In genomic region chr13:51646362-51647027, GRCm38 (mm10) we compare ENCODE assay signal across 8 mouse cellular contexts. TPM values are rescaled to one million over a fixed set of nuclear protein-coding genes. Genes with fewer than 3 reads are reported as not detected.
DNase-seq lines count a peak whose midpoint lies in the region; ATAC-seq and TF ChIP-seq lines count a peak whose summit lies in the region.

No protein-coding gene starts in this region.

- ATAC-seq in heart, embryonic 12.5 days (ENCODE audit: insufficient number of reproducible peaks, low FRiP score), result no peak
- no peak for ATAC-seq in hindbrain, embryonic 13.5 days (ENCODE audit: low FRiP score)
- ATAC-seq in cerebellum, adult (ENCODE audit: insufficient number of reproducible peaks, low FRiP score, low TSS enrichment), result no peak

- intact Hi-C loops in heart, postnatal 14 days (cut with DNase I), result no loop called here

- H3K4me2 ChIP-seq in heart, embryonic 12.5 days, result peak overlapping the region; percentile 79
- H3K4me2 ChIP-seq in hindbrain, embryonic 13.5 days, result peak overlapping the region; percentile 93

- 15% methylated on average over 3 of the region's 3 CpGs for WGBS in heart, embryonic 12.5 days
- 23% methylated on average over 3 of the region's 3 CpGs for WGBS in hindbrain, embryonic 13.5 days
- WGBS in macrophage (ENCODE audit: missing documents), result 33% methylated on average over 3 of the region's 3 CpGs

- peaks cover 49% of the 10 kb centered on the region for H3K79me2 ChIP-seq in macrophage (ENCODE audit: inconsistent target)

- H3K4me1 ChIP-seq in heart, embryonic 12.5 days (replicated peaks), result peaks cover 26% of the 10 kb centered on the region
- H3K4me1 ChIP-seq in ES-Bruce4 (ENCODE audit: control insufficient read depth, insufficient read depth, low read length), result no peaks in the 10 kb centered on the region
- H3K4me1 ChIP-seq in hindbrain, embryonic 13.5 days (replicated peaks), result peaks cover 15% of the 10 kb centered on the region

- no peak overlapping the region for H3K27ac ChIP-seq in heart, embryonic 12.5 days (ENCODE audit: poor library complexity, severe bottlenecking)
- H3K27ac ChIP-seq in ES-Bruce4 (ENCODE audit: insufficient read depth, low read length) (no peak overlapping the region), macrophage (no peak overlapping the region)
- H3K27ac ChIP-seq in hindbrain, embryonic 13.5 days, result no peak overlapping the region

- peak overlapping the region; percentile 95 for H3K4me3 ChIP-seq in heart, embryonic 12.5 days
- peak overlapping the region; percentile 75 for H3K4me3 ChIP-seq in ES-Bruce4 (ENCODE audit: low read depth, low read length)
- peak overlapping the region; percentile 71 for H3K4me3 ChIP-seq in hindbrain, embryonic 13.5 days
- peak overlapping the region; percentile 69 for H3K4me3 ChIP-seq in macrophage (ENCODE audit: inconsistent target)

- no peak for TF ChIP-seq EP300 in ES-Bruce4 (IDR thresholded peaks at IDR 0.05; ENCODE audit: insufficient read depth, low read depth, low read length)

- H3K27me3 ChIP-seq in heart, embryonic 12.5 days (replicated peaks), result no peaks in the 10 kb centered on the region
- H3K27me3 ChIP-seq in ES-Bruce4 (ENCODE audit: control insufficient read depth, insufficient read depth, low read length, poor library complexity, severe bottlenecking), result no peaks in the 10 kb centered on the region
- no peaks in the 10 kb centered on the region for H3K27me3 ChIP-seq in hindbrain, embryonic 13.5 days

- H3K9ac ChIP-seq in heart, embryonic 12.5 days, result peak overlapping the region; percentile 65
- peak overlapping the region; percentile 91 for H3K9ac ChIP-seq in ES-Bruce4 (ENCODE audit: low read depth, poor library complexity, severe bottlenecking)
- 0 out of 2 replicates have a peak overlapping the region, but pooled peaks have one; percentile 35 for H3K9ac ChIP-seq in hindbrain, embryonic 13.5 days

- no peak for DNase-seq in heart, postnatal 14 days
- no peak for DNase-seq in layer of hippocampus, postnatal 25 days (ENCODE audit: extremely low spot score in 1 of 2, low spot score in 1 of 2)
- DNase-seq in thymus, postnatal 0 days (ENCODE audit: low spot score), result no peak

- TF ChIP-seq CTCF in ES-Bruce4 (IDR thresholded peaks at IDR 0.05; ENCODE audit: low read depth, low read length), result no peak

- no peaks in the 10 kb centered on the region for H3K9me3 ChIP-seq in heart, embryonic 12.5 days (replicated peaks)
- no peaks in the 10 kb centered on the region for H3K9me3 ChIP-seq in ES-Bruce4 (replicated peaks; ENCODE audit: control insufficient read depth, insufficient read depth, low read length, poor library complexity, severe bottlenecking)
- no peaks in the 10 kb centered on the region for H3K9me3 ChIP-seq in hindbrain, embryonic 13.5 days

- no peak for TF ChIP-seq POLR2A in ES-Bruce4 (IDR thresholded peaks at IDR 0.05; ENCODE audit: insufficient read depth, low read length)

- H3K36me3 ChIP-seq in heart, embryonic 12.5 days, result peaks cover 8% of the 10 kb centered on the region; the same call in 1 of the 2 replicates
- H3K36me3 ChIP-seq in ES-Bruce4 (ENCODE audit: control insufficient read depth, insufficient read depth, low read length, poor library complexity, severe bottlenecking) (peaks cover 25% of the 10 kb centered on the region), macrophage (ENCODE audit: inconsistent target) (no peaks in the 10 kb centered on the region)
- H3K36me3 ChIP-seq in hindbrain, embryonic 13.5 days, result no peaks in the 10 kb centered on the region

RNA-seq across cellular contexts. Expression of gene Cks2, which starts 1.5 kb away (rescaled TPM):
- polyA plus RNA-seq in heart, embryonic 12.5 days (2016; fragmentation: Nextera tagmentation; extraction: Ambion mirVana), result 247 and 252 TPM in 2 replicates
- 10 to 100 TPM in 1 of 2 experiments, 1 to 10 TPM in 1; 7.1 to 13.9 TPM for total RNA-seq in heart, postnatal 14 days (2021)
- 423 and 447 TPM in 2 replicates for polyA plus RNA-seq in ES-Bruce4 (2011; ENCODE audit: insufficient read depth, insufficient read length, low read depth, missing spikeins)
- polyA plus RNA-seq in hindbrain, embryonic 13.5 days (2015; fragmentation: Nextera tagmentation; extraction: Ambion mirVana), result 76.0 and 78.7 TPM in 2 replicates
- 1 to 10 TPM in 12 of 26 experiments, under 1 TPM in 1, not detected in 13; 0.99 to 6.8 (median 2.7) TPM for total RNA-seq in macrophage (2018; cell fraction: chromatin; rRNA removed)
- 10 to 100 TPM in 7 of 26 experiments, 1 to 10 TPM in 19; 1.9 to 18.0 (median 5.5) TPM for total RNA-seq in macrophage (2018; cell fraction: cytosol; rRNA removed)
- 1 to 10 TPM in 19 of 26 experiments, under 1 TPM in 1, not detected in 6; 0.89 to 8.9 (median 3.7) TPM for total RNA-seq in macrophage (2018; cell fraction: nucleus; rRNA removed)
- 4.6 to 12.1 TPM (median 5.3 TPM) in 3 replicates for polyA plus RNA-seq in macrophage (2018)
- 1 to 10 TPM; 1.3 TPM for total RNA-seq in layer of hippocampus, postnatal 25 days (2021)
- 376 and 390 TPM in 2 replicates for polyA plus RNA-seq in thymus, postnatal 0 days (2015; fragmentation: Nextera tagmentation; extraction: Ambion mirVana)

RNA-seq across cellular contexts. Expression of gene Secisbp2, which starts 5.0 kb away (rescaled TPM):
- 20.3 and 27.9 TPM in 2 replicates for polyA plus RNA-seq in heart, embryonic 12.5 days (2016; fragmentation: Nextera tagmentation; extraction: Ambion mirVana)
- 10 to 100 TPM; 18.3 to 20.6 TPM for total RNA-seq in heart, postnatal 14 days (2021)
- polyA plus RNA-seq in ES-Bruce4 (2011; ENCODE audit: insufficient read depth, insufficient read length, low read depth, missing spikeins) (21.1 and 25.5 TPM in 2 replicates), macrophage (2018) (13.3 to 15.4 TPM (median 13.9 TPM) in 3 replicates)
- polyA plus RNA-seq in hindbrain, embryonic 13.5 days (2015; fragmentation: Nextera tagmentation; extraction: Ambion mirVana), result 31.9 and 33.1 TPM in 2 replicates
- 10 to 100 TPM; 48.7 to 98.3 (median 78.7) TPM for total RNA-seq in macrophage (2018; cell fraction: chromatin; rRNA removed)
- total RNA-seq in macrophage (2018; cell fraction: cytosol; rRNA removed), result 10 to 100 TPM in 25 of 26 experiments, 1 to 10 TPM in 1; 9.3 to 15.3 (median 12.6) TPM
- total RNA-seq in macrophage (2018; cell fraction: nucleus; rRNA removed), result 10 to 100 TPM; 26.6 to 65.6 (median 46.8) TPM
- 10 to 100 TPM; 17.1 to 19.6 TPM for total RNA-seq in layer of hippocampus, postnatal 25 days (2021)
- 57.4 and 62.7 TPM in 2 replicates for polyA plus RNA-seq in thymus, postnatal 0 days (2015; fragmentation: Nextera tagmentation; extraction: Ambion mirVana)

Comparison
In these comparisons a context has a peak if more than half of its experiments do, and no peak if none do; other contexts are left out.
1. H3K9ac ChIP-seq: peak in every context shown above with its lines; median percentile 91 in ES-Bruce4; 65 in heart, embryonic 12.5 days; 35 in hindbrain, embryonic 13.5 days.